Mouse (Mus musculus) adipocyte (in vitro differentiated cells): Measurements from ENCODE around the gene Proser1.

Source experiments
- DNase-seq: peaks from one replicate; pipeline ENCODE4 v3.0.0-alpha.2; 2016; ENCODE audit warnings: low spot score

The Proser1 gene

DNA sequence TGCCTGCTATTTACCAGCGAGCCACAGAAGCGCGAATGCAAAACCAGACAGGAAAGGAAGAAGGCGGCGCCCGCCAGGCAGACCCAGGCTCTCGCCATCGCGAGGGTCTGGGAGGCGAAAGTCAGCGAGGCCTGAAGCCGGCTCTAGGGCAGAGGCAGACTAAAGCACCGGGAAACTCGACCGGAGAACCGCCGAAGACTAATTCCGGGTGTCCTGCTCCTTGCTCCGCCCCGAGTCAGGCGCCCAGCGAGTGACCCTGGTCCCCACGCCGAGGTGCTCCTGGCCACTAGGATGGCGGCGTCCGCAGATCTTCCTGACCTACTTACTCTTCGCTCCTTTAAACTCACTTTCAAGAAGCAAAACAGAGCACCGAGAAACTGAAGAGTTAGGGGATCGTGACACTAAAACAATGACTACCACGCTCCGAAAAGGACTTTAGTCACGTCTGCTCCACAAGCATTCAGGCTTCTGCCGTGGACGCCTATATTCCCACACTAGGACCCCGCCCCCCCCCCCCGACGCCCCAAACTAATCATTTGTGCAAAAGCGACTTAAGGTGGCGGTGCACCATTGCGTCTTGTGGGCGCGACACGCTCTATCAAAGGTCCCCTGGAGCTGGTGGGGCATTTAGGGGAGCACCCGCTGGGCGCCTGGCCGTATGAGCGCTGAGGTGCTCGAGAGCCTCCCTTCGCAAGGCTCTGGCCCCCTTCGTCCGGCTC, at the start of gene Proser1, which contains the start of gene Nhlrc3:
Gene Proser1, plus strand, starts transcription at position 621 of the 719 bp plus-strand sequence.
Gene Nhlrc3, minus strand, starts transcription at position 287 of the 719 bp plus-strand sequence.
- DNase-seq: peak; percentile 99

DNA sequence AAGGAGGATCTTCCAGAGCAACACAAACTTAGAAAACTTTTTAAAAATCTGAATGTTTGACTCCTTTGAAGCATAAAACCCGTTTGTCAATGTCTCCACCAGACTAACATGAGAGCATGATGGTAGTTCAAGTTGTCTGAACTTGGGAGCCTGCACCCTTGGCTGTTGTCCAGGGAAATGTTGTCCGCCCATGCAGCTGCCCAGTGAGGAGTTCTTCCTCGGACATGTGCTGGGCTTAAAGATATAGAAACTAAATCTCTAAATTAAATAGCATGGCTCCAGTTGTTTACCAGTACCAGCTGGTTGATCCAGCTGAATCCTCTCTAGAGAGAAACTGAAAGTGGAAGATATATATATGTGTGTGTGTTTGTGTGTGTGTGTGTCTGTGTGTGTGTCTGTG, 49.5 kb upstream of the Proser1 start:
- DNase-seq: peak; percentile 40

DNA sequence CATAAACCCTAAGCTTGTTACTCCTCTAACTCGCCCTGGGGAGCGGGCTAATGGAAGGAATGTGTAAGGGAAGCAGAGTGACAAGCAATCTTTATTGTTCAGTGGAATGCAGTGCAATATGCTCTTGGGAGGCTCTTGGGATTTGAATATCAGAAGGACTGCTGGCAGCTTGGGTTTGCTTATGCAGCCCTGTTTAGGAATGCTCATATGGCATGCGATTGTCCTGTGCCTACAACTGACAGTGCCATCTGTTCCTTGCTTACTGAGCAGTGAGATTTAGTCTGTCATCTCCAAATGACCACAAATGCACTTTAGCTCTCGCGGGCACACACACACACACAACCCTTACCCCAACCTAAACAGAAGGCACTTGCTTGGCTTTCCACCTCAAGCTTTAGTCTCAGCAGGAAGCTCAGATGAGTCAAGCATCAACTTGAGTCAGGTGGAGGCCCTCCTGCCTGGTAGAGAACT, 47.4 kb upstream of the Proser1 start:
- DNase-seq: no peak

DNA sequence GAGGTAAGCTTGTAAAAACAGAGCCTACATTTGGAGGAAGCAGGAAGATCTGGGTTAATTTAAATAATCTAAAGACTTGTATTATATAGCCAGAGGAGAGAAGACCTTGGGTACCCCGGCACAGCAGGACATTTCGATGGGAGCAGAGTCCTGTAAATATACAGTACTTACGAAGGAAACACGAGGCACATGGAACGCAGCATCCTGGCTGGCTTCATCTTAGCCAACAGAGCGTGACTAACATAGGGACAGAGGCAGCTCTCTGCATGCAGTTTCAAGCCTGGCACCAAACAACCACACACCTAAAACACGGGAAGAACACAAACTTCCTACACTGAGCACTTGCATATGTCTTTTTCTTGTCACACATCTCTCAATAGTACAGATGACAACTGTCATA, 45.8 kb upstream of the Proser1 start:
- DNase-seq: no peak

DNA sequence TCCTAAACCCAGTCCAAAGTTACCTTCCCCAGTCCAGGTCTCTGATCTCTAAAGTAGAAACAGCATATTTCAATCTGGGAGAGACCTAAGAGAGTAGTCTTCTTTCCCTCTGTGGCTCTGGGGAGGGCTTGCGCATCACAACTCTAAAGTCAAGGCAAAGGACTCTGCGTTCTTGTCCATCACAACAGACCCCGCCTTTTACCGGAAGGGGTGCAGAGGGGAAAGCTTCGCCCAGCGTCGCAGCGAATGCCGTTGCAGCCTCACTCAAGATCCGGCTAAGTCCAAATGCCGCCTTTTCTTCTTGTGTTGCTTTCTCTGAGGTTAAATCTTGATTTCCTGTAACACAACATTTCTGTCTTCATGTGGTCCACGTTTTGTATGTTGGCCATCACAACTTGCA, 41.8 kb upstream of the Proser1 start:
- DNase-seq: no peak

DNA sequence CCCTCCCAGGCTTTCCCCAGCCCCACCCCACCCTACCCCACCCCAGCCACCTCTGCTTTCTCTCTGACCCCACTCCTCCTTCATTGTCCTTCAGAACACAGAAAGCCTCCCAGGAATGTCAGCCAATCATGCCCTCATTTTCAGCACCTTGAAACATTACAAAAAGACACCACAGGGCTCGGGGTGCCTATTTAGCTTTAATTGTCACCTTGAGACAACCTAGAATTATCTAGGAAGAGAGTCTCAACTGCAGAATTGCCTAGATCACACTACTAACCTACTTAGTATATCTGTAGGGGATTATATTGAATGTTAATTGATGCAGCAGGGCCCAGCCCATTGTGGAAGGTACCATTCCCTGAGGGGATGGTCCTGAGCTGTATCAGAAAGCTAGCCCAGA, 40.8 kb upstream of the Proser1 start:
- DNase-seq: no peak

DNA sequence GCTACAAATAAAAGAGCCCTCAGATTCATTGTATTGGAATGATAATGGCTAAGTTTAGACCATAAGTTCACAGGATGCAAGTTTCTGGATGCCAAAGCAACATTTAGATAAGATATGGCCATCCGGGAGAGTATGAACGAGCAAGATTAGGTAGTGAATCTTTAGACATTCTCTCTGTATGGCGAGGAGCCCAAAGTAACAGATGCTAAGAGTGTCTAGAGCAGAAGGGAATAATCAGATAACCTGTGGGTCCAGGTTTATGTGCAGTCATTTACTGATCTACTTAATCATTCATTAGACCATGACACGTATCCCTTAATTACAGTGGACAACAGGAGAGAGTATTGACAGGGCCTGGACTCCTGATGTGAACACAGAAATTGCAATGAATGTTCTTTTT, 39.9 kb upstream of the Proser1 start:
- no peak for DNase-seq

DNA sequence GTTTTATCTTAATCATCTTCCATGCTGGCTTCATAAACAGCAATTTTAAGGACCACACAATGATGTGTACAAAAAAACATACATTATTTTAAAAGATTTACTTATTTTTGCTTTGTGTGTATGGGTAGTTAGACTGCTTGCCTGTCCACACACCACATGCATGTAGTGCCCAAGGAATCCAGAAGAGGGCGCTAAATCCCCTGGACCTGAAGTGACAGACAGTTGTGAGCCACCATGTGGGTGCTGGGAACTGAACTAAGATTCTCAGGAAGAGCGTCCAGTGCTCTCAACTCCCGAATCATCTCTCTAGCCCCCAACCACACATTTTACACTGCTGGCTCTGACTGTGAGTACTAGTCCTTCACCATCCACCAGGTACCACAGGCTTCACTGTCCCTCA, 28.9 kb upstream of the Proser1 start:
- no peak for DNase-seq

DNA sequence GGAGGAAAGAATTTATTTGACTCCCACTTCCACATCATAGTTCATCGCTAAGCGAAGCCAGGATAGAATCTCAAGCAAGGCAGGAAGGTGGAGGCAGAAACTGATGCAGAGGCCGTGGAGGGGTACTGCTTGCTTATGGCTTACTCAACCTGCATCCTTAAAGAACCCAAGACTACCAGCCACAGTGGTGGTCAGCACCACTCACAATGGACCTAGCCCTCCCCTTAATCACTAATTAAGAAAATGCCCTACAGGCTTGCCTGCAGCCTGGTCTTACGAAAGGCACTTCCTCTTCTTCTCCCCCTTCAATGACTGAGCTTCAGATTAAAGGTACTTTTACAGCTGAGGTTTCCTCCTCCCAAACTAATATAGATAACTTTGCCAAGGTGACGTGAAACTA, 26.9 kb upstream of the Proser1 start:
- no peak for DNase-seq

DNA sequence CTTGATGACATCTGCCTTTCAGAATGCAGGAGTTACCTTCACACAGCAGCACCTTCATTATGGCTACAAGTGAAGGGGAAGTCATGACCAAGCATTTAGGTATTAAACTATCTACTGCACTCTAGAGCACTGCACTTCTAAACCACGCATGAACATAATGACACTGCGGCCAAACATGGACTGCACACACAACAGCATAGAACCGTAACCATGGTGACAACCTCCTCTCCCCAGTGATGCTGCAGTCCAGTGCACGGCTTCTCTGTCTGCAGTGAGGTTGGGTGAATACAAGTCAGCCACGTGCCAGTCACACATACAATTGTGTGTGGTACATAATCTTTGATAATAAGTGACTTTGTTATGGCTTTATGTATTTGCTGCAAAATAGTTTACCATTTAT, 17.9 kb upstream of the Proser1 start:
- DNase-seq: no peak

DNA sequence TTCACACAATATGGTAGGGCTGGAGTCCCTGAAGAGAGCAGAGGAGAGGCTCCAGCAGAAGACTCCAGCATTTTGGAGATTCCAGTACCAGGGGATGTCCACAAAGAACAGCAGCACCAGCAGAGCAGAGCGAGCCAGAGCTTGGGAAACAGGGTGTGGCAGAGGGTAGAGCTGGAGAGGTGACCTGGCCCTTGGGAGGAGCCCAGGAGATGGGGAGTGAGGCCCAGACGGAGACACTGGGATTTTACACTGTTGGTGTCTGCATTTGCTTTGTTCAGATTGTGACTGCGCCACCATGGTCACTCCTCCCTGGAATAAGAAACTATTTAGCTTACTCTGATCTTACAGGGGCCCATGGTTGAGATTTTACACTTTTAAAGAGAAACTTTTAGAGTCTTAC, 16.7 kb upstream of the Proser1 start:
- no peak for DNase-seq

DNA sequence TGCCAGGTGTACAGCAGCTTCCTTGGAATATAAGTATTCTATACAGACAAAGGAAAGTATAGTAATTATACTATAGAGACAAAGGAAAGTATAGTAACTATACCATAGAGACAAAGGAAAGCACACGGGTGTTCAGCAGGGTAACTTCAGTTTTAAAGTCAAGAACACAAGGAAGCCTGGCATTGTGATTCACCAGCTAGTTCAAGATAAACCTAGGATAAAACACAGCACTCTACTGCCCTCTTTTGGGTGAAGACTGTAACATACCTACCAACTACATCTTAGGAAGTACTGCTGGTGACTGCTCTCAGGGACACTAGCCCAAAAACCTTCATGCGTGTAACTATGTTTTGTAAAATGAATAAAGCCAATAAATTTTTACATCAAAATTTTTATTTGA, 15.3 kb upstream of the Proser1 start:
- peak; percentile 95 for DNase-seq

DNA sequence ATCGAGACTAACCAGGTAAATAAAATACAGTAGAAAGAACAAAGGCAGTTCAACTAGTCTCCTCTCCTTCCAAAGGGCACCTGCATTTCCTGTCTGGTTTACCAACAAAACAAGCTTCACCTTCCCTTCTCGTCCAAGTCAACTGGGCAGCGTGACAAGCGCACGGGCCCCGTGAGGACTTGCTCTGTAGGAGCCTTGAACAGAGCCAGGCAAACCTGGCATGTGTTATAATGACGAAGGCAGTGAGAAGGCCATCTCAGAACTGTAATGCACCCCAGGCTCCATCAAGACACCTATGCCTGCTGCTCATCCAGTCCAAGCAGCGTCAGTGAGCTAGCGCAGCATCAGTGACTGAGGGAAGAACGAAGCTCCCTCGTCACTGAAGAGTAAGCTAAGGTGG, 12.8 kb upstream of the Proser1 start:
- DNase-seq: no peak

DNA sequence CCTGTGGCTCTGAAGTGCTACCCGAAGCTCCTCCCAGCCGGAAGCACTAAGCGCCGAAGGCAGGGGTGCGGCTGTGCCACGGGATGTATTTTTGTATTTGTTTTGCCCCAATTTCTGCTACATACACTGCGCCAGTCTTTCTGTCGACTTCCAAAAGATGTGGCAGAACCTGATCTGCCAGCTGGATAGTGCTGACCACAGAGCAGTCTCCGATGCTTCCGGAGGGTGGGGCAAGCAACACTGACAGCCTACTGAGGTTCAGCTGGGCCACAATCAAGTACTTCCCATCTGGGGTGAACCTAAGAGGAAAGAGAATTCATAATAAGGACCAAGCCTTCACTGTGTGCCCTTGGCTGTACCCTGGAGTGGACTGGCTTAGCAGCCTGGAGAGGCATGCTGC, 11.1 kb upstream of the Proser1 start:
- DNase-seq: no peak

DNA sequence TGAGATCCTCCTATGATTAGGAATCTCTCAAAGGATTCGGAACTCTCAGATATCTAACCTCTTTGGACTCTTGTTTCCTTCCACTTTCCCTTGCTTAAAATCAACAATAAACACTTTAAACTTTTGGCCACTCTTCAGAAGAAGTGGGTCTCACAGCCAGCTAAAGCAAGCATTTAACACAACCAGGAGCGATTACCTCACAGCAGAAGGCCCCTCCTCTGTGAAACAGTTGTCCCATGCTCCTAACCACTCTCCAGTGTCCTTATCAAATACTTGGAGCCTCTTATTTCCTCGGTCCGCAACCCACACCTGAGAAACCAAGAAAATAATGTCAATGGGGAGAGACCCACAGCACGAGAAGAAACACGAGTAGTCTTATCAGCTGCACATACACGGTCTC, 10.1 kb upstream of the Proser1 start:
- DNase-seq: no peak

DNA sequence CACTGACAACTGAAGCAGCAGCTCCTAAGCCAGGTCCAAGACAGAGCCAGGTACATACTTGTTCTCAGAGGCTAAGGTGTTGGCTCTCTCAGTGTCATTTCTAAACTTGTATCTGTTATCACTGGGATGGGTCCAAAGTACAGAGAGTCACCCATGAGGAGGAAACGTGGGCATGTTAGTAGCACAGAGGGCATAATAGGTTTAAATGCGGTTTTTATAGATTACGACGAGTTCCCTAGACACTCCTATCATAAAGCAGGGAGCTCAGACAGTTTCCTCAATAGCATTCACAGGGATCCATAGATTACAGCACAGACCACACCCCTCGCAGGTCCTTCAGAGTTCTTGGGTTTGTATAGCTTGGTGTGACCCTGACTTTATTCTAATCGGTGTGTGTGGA, 9.5 kb upstream of the Proser1 start:
- DNase-seq: no peak

DNA sequence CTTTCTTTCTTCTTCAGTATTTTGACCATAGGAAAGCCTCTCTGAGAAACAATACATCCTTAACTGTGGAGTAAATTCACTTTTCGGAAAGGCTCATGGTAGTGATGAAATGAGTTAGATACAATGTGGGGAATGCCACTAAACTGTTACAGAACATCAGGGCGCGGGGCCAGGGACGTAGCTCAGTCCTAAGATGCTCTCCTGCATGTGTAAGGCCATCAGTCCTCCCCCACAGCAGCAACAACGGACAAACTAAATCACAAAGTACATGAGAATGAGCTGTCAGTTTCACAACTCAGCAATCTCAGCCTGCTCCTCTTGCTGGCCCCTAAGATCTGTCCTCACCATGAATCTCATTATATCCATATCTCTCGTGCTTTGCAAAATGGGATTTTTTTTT, 8.9 kb upstream of the Proser1 start:
- no peak for DNase-seq

DNA sequence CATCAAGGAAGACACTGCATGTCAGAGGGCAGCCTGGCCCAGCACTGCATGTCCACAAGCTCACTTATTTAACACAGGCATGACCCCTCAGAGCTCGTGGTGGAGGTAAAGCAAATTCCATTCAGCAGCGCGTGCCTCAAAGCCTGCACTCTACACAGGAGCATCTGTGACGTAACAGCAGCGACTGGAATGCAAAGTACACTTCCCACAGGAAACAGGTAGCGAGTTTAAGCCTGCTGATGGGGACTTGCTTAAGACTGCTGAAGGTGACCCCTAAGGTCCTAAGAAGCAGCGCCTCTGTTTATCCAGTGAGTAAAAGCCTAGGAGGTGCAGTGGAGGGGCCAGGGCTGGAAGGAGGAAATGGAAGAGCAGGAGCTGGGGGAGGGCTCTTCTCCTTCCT, 8.5 kb upstream of the Proser1 start:
- DNase-seq: no peak

DNA sequence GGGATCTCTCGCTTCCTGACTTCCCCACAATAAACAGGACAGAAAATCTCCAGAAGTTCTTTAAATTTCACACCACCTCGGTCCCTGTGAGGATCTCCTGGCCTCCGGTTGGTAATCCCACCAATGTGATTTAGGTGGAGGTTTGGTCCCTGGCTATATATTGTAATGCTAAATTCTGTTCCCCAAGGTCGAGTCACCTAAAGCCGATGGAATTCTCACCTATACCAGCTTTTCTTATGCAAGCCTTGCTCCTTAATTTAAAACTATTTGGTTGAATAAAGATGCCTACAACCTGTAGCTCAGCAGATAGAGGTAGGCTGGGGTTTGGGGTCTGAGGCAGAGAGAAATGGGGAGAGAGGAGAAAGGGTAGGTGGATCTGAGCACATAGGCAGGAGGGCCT, 5.7 kb upstream of the Proser1 start:
- no peak for DNase-seq

DNA sequence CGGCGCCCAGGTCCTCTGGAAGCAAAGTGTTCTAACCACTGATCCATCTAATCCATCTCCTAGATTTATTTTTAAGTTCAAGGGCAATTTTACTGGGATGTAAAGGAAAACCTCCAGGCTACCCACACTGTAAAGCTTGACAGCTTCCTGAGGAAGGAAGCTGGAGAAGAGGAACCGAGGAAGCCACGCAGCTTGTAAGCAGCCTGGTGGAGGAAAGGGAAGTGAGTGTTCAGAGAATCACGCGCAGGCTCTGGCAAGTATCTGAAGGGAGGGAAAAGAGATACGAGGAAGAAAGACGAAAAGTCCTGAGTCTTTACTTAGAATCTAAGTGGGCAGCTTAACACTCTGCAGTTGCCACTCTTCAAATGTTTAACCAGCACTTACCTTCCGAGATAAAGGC, 3.4 kb upstream of the Proser1 start:
- peak; percentile 25 for DNase-seq

DNA sequence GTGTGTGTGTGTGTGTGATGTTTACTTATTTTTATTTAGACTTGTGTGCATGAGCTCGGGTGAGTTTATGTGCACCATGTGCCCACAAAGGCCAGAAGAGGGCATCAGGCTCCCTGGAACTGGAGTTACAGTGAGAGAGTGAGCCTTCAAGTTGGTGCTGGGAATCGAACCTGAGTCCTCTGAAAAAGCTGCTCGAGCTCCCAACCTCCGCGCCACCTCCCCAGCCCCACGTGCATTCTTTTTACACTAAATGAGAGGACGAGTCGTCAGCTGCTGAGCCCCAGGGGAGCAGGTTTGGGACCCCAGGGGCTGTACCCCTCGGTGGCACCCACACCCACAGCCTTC, 793 bp upstream of the Proser1 start:
- DNase-seq: no peak

DNA sequence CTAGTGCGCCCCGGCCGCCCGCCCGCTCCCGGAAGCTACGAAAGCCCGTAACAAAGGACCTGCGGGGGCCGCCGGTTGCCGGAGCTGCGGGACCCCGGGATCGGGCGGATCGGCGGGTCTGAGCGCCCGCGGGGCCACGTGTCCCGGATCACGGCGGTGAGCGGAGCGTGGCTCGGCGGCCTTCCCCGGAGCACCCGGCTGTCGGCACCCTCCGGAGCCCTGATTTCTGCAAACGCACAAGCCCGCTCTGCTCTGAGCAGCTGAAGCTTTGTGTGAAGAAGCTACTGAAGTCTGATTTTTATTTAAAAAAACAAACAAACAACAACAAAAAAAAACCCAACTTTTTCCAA, 274 bp downstream of the Proser1 start:
- DNase-seq: no peak

DNA sequence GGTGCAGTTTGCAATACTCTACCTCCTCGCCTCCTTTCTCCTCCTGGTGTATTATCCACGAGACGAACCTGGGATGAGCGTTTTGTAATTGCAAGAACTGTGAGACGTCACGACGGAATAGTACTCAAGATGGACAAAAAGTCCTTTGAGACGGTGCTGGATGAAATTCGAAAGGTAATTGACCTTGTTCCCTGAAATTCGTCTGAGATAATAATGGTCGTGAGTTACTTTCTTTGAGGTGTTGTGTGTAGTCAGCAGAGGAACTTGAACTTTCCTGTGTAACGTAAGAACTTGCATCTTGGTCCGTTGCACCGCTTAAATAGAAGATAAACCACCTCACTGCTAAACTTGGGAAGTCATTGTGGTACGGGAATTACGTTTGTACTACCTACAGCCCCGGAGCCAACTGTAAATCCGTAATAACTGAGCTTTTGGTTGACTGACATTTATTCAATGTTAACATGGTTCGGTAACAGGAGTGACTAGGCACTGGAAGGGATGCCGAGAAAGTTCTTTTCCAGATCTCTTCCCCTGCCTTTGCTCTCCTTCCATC, 756 bp downstream of the Proser1 start:
- DNase-seq: peak; percentile 47

DNA sequence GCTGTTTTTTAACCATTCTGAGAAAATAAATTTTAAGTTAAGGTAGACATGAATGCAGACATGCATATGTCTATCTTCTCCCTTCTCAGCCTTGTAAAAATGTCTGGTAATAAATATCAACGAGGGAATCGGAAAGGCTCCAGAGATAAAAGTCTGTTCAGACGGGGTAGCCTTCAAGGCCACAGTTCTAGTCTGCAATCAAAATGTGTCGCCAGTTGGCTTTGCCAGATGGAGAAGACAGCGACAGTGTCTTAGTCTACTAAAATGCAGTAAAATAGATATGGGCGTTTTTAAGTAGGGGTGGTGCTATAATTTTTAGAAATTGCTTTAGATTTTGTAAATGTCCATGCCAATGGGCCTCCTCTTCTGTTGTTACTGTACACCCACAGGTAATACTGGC, 1.9 kb downstream of the Proser1 start:
- DNase-seq: no peak
